Mouse (Mus musculus): ENCODE measurements at regions not wholly inside any gene's neighbourhood (a gene's known extent, or its start where the extent isn't known, plus 50 kb on each side); places are given as distances from the start of the nearest gene placed in this dataset.

- 37% methylated on average over 2 of the region's 2 CpGs for WGBS
- H3K4me2 ChIP-seq: no peak overlapping the region
- no peak overlapping the region for H3K9ac ChIP-seq
- no peaks in the 10 kb centered on the region for H3K36me3 ChIP-seq (replicated peaks)
- H3K27ac ChIP-seq: peak overlapping the region; percentile 84
- no peaks in the 10 kb centered on the region for H3K27me3 ChIP-seq (replicated peaks)
- H3K4me3 ChIP-seq: no peak overlapping the region
- ATAC-seq (replicated peaks): no peak
- H3K9me3 ChIP-seq: no peaks in the 10 kb centered on the region
- H3K4me1 ChIP-seq: no peaks in the 10 kb centered on the region; the same call in 1 of the 2 replicates
These were observed 125.6 kb upstream of the Med14 start for GRCm38 (mm10) chrX:12887516-12887915.

- Histone ChIP-seq H3K36me3 (replicated peaks) (no peaks in the 10 kb centered on the region), H3K27ac (0 out of 2 replicates have a peak overlapping the region, but pooled peaks have one; percentile 38), H3K9ac (no peak overlapping the region), H3K4me3 (no peak overlapping the region), H3K9me3 (no peaks in the 10 kb centered on the region), H3K4me2 (no peak overlapping the region), H3K4me1 (no peaks in the 10 kb centered on the region; the same call in 1 of the 2 replicates), H3K27me3 (replicated peaks) (no peaks in the 10 kb centered on the region)
- 24% methylated on average over 18 of the region's 18 CpGs for WGBS
- ATAC-seq (replicated peaks): no peak
These were observed 124.5 kb upstream of the Med14 start for GRCm38 (mm10) chrX:12886160-12887048.

GRCm38 (mm10) chrX:12879233-12879632 is 117.4 kb upstream of the Med14 start:
- 53% methylated on average over 3 of the region's 3 CpGs for WGBS
- Histone ChIP-seq H3K4me3 (no peak overlapping the region), H3K27me3 (replicated peaks) (no peaks in the 10 kb centered on the region), H3K9ac (no peak overlapping the region), H3K4me2 (no peak overlapping the region), H3K27ac (no peak overlapping the region), H3K36me3 (replicated peaks) (no peaks in the 10 kb centered on the region), H3K4me1 (no peaks in the 10 kb centered on the region), H3K9me3 (no peaks in the 10 kb centered on the region)
- peak; percentile 79 for ATAC-seq (replicated peaks)

- ATAC-seq (replicated peaks): no peak
- no peak overlapping the region for H3K4me3 ChIP-seq
- H3K4me2 ChIP-seq: no peak overlapping the region
- no peaks in the 10 kb centered on the region for H3K27me3 ChIP-seq (replicated peaks)
- H3K9me3 ChIP-seq: no peaks in the 10 kb centered on the region
- no peaks in the 10 kb centered on the region for H3K4me1 ChIP-seq
- WGBS: 42% methylated on average over 4 of the region's 4 CpGs
- H3K36me3 ChIP-seq (replicated peaks): no peaks in the 10 kb centered on the region
- no peak overlapping the region for H3K27ac ChIP-seq
- no peak overlapping the region for H3K9ac ChIP-seq
These were observed 115.6 kb upstream of the Med14 start for GRCm38 (mm10) chrX:12877506-12877905.

GRCm38 (mm10) chrX:12873698-12874144 is 111.8 kb upstream of the Med14 start:
- Histone ChIP-seq H3K9me3 (no peaks in the 10 kb centered on the region), H3K27me3 (replicated peaks) (no peaks in the 10 kb centered on the region), H3K27ac (peak overlapping the region; percentile 91), H3K4me3 (peak overlapping the region; percentile 33), H3K4me2 (peak overlapping the region; percentile 44), H3K9ac (peak overlapping the region; percentile 32; the same call in 1 of the 2 replicates), H3K4me1 (no peaks in the 10 kb centered on the region), H3K36me3 (replicated peaks) (no peaks in the 10 kb centered on the region)
- whole genome bisulfite sequencing: 48% methylated on average over 22 of the region's 22 CpGs
- peak; percentile 95 for ATAC-seq (replicated peaks)

- Histone ChIP-seq H3K4me2 (peak overlapping the region; percentile 44), H3K27ac (peak overlapping the region; percentile 91), H3K36me3 (replicated peaks) (no peaks in the 10 kb centered on the region), H3K9ac (peak overlapping the region; percentile 5; the same call in 1 of the 2 replicates), H3K27me3 (replicated peaks) (no peaks in the 10 kb centered on the region), H3K4me1 (no peaks in the 10 kb centered on the region), H3K9me3 (no peaks in the 10 kb centered on the region), H3K4me3 (peak overlapping the region; percentile 33)
- 21% methylated on average over 6 of the region's 6 CpGs for WGBS
- ATAC-seq (replicated peaks): peak; percentile 81
These were observed 111.4 kb upstream of the Med14 start for GRCm38 (mm10) chrX:12873230-12873629.

- Histone ChIP-seq H3K27ac (no peak overlapping the region), H3K4me3 (no peak overlapping the region), H3K9ac (no peak overlapping the region), H3K4me1 (no peaks in the 10 kb centered on the region), H3K4me2 (no peak overlapping the region), H3K27me3 (replicated peaks) (no peaks in the 10 kb centered on the region), H3K9me3 (no peaks in the 10 kb centered on the region), H3K36me3 (replicated peaks) (no peaks in the 10 kb centered on the region)
- WGBS: 89% methylated on average over 5 of the region's 5 CpGs
- no peak for ATAC-seq (replicated peaks)
These were observed 105.1 kb upstream of the Med14 start for GRCm38 (mm10) chrX:12866885-12867498.

- H3K27me3 ChIP-seq (replicated peaks): no peaks in the 10 kb centered on the region
- no peak overlapping the region for H3K27ac ChIP-seq
- no peak overlapping the region for H3K4me3 ChIP-seq
- ATAC-seq (replicated peaks): no peak
- no peak overlapping the region for H3K4me2 ChIP-seq
- no peaks in the 10 kb centered on the region for H3K4me1 ChIP-seq
- H3K9ac ChIP-seq: no peak overlapping the region
- 88% methylated on average over 3 of the region's 3 CpGs for WGBS
- no peaks in the 10 kb centered on the region for H3K36me3 ChIP-seq (replicated peaks)
- no peaks in the 10 kb centered on the region for H3K9me3 ChIP-seq
These were observed 104.3 kb upstream of the Med14 start for GRCm38 (mm10) chrX:12866176-12866575.

- no peak overlapping the region for H3K27ac ChIP-seq
- no peaks in the 10 kb centered on the region for H3K27me3 ChIP-seq (replicated peaks)
- H3K9ac ChIP-seq: no peak overlapping the region
- no peak for ATAC-seq (replicated peaks)
- 0 out of 2 replicates have a peak, but pooled peaks cover 5% of the 10 kb centered on the region for H3K4me1 ChIP-seq
- H3K4me3 ChIP-seq: no peak overlapping the region
- no peaks in the 10 kb centered on the region for H3K36me3 ChIP-seq (replicated peaks)
- no peak overlapping the region for H3K4me2 ChIP-seq
- H3K9me3 ChIP-seq: no peaks in the 10 kb centered on the region
- WGBS: 73% methylated on average over 6 of the region's 6 CpGs
These were observed 98.3 kb upstream of the Med14 start for GRCm38 (mm10) chrX:12860168-12860567.

GRCm38 (mm10) chrX:12858757-12859156 is 96.9 kb upstream of the Med14 start:
- no peak overlapping the region for H3K9ac ChIP-seq
- H3K4me2 ChIP-seq: peak overlapping the region; percentile 45; the same call in 1 of the 2 replicates
- WGBS: 44% methylated on average over 2 of the region's 2 CpGs
- ATAC-seq (replicated peaks): peak; percentile 55; the same call in 1 of the 2 replicates
- peak overlapping the region; percentile 91 for H3K27ac ChIP-seq
- no peaks in the 10 kb centered on the region for H3K27me3 ChIP-seq (replicated peaks)
- H3K4me3 ChIP-seq: no peak overlapping the region
- H3K36me3 ChIP-seq (replicated peaks): no peaks in the 10 kb centered on the region
- H3K4me1 ChIP-seq: 0 out of 2 replicates have a peak, but pooled peaks cover 5% of the 10 kb centered on the region
- H3K9me3 ChIP-seq: no peaks in the 10 kb centered on the region

GRCm38 (mm10) chrX:12857881-12858755 is 96.2 kb upstream of the Med14 start:
- peak overlapping the region; percentile 23 for H3K4me3 ChIP-seq
- WGBS: 27% methylated on average over 17 of the region's 17 CpGs
- no peaks in the 10 kb centered on the region for H3K36me3 ChIP-seq (replicated peaks)
- H3K4me2 ChIP-seq: peak overlapping the region; percentile 45
- H3K27me3 ChIP-seq (replicated peaks): no peaks in the 10 kb centered on the region
- peak overlapping the region; percentile 22; the same call in 1 of the 2 replicates for H3K9ac ChIP-seq
- peak; percentile 90 for ATAC-seq (replicated peaks)
- peak overlapping the region; percentile 91 for H3K27ac ChIP-seq
- no peaks in the 10 kb centered on the region for H3K9me3 ChIP-seq
- 0 out of 2 replicates have a peak, but pooled peaks cover 5% of the 10 kb centered on the region for H3K4me1 ChIP-seq

Measured in midbrain, embryonic 15.5 days (tissue).